Mouse (Mus musculus) lung, postnatal 10 days (tissue): ENCODE results near the gene Mtmr6.

Experiments used
- DNase-seq: peaks from one replicate; pipeline ENCODE4 v3.0.0; 2021

Mtmr6 gene

DNA sequence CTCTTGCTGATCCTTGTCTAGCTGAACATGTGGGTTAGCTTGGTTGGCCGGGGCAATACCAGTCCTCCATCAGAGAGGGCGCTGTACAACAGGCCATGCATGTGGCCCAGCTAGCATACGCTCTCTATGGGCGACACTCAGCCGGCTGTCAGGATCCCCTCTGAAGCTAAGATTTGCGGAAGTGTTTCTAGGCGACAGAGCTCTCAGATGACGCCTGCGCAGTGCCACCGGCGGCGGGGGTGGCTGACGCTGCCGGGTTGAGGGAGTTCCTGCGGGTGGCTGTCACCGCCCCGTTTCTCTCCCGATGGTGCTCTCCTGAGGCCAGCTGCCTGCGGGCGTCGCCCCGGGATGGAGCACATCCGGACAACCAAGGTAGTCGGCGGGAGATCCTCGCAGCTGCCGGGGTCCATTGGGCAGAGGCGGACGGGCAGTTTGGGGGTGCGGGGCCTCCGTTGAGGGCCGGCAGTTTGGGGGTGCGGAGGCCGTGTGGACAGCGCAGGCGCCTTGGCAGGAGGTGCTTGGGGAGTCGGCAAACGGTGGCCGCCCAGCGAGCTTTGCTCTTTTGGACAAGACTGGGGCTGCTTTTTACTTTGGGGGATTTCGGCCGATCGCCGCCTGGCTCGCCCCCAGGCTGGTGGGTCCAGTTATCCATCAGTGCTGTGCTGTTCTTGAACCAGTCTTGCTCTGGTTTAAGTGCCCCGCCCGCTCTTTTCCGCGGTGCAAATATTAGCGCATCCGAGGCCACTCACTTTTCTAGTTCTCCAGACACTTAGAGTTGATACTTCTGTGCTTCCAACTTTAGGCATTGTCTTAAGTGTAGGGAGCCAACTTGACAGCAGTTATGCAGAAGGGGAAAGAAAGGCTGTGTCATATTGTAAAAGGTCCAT is at the start of gene Mtmr6:
TSS of gene Mtmr6 (plus strand) at position 239 of the 887 bp plus-strand sequence.
- peak; percentile 96 for DNase-seq

DNA sequence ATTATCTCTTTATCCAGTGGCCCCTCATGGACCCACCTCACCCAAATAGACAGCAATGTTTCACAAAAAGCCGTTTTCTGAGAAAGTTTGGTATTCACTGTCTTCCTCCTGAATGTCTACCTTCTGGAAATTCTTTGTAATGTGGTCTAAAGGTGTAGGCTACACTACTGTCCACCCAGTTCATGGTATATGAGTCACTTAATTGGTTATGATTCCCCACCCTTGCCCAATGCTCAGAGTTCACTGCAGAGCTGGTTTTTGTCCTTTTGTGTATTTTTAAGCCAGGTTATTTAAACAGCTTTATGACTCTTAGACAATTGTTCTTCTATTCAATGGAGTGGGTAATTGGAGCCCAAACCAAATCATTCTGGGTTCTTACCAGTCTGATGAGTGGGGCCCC is 48.9 kb upstream of the Mtmr6 start:
- no peak for DNase-seq

DNA sequence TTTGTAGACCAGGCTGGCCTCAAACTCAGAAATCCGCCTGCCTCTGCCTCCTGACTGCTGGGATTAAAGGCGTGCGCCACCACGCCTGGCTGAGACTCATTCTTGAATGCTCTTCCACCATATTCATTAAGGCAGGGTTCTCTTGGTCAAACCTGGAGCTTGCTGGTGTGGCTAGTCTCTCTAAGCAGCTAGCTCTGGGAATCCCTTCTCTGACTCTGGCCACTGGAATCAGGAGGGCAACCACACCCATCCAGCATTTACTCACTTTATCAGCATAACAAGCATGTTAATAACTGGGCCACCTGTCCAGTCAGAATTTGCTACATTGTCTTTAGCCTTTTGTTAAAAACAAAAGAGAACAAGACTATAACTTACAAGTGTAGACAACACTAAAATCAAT is 47.4 kb upstream of the Mtmr6 start:
- no peak for DNase-seq

GRCm38 (mm10) chr14:60219886-60220285 is 45.1 kb upstream of the Mtmr6 start:
- no peak for DNase-seq

DNA sequence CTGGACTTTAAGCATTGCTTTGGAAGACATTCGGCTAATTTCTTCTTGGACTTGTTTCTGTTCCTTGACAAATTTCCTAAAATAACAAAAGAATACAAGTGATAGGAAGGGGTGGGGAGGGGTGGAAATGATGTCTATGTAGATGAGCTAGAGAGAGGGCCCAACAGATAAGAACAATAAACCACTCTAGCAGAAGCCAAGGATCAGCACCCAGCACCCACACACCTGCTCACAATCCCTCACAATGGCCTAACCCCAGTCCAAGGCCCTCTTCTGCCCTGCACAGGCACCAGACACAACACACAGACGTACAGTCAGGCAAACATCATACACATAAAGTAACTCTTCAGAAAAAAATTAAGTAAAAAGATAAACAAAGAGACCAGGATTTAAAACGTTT is 26.5 kb upstream of the Mtmr6 start:
- no peak for DNase-seq

DNA sequence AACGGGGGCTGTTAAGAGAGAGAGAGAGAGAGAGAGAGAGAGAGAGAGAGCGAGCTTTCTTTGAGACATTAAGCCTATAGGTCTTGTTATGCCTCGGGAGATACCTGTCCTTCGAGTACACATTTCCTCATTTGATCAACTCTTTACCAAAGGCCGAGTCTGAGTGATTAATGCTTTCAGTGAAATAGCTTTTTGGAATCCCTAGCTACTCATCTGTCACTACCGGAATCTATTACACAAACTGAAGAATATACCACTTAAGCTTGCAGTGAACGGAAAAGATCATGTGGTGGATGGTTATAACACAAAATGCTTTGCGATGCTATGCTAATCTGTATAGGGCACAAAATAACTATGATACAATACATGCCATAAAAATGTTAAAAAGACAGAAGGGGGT is 14.7 kb upstream of the Mtmr6 start:
- DNase-seq: no peak

- no peak for DNase-seq
These were observed 14.1 kb upstream of the Mtmr6 start for GRCm38 (mm10) chr14:60250879-60251278.

DNA sequence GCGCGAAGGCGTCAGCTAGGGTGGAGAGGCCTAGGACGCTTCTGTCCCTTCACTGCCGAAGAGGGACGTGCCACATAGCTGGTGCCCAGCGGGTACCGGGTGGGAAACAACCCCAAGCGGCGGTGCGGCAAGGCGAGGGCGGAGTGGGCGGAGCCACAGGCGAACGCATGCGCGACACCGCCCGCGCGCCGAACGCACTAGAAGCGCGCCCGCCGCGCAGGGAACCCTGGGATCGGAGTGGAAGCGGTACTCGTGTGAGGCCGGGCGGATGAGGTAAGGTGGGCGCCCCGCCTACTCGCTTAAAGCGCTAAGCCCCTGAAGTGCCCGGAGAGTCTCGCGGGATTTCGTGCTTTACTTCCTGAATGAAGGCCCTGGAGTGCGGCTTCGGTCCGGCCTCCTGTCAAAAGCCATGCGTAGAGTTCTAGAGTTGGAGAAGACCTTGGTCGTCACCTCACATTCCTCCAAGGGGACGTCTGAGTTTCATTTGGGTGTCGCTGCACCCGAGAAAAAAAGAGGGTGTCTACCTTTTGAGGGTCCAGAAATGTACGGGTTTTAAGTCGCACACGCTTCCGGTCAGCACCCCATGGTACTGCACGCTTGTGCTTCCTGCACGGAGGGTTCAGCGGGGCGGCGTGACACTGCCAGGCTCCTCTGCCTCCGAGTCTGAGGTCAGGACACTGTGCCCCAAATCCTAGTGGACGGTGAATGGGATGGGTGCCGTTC is 13.6 kb upstream of the Mtmr6 start, which contains the start of the genes Nupl1 and Gm49336:
TSS of gene Nupl1 (minus strand) at position 151 of the 723 bp plus-strand sequence.
TSS of gene Gm49336 (minus strand) at position 227 of the 723 bp plus-strand sequence.
- peak; percentile 99 for DNase-seq

GRCm38 (mm10) chr14:60252004-60253000 is 12.7 kb upstream of the Mtmr6 start:
- DNase-seq: peak; percentile 21

DNA sequence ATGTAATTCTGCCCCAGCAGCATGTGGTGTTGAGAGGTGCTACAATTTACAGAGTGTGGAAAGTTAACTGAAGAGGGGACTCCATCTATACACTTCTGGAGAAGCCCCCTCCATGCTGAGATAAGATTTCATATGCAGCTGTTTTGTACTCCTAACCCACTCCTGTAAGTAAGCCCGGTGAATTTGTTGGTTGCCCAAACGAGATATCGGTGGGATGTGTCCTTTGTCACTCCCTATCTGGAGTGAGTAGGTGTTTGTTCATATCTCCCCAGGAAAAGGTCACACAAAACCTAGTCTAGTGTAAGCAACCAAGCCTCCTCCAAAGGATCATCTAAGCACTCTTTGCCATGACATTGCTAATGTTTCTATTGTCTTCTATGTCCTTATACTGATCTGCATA is 11.6 kb upstream of the Mtmr6 start:
- no peak for DNase-seq

GRCm38 (mm10) chr14:60254774-60255173 is 10.3 kb upstream of the Mtmr6 start:
- DNase-seq: no peak

DNA sequence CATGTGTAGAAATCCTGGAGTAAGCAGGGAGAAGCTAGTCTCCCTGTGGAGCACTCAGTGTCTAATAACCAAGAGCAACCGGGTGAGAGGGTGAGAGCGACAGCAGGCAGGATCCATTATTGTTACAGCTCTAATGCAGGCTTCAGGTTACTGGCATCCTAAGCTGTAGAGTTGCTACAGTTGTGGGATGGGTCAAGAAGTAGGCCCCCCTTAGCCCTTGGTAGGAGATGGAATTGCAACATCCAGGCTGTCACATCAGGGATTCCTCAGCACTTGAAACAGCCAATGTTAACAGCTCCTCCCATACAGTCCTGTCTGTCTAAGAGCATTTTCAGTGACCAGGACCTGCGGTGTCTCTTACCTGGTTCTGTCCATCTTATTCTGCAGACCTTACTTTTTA is 8.7 kb upstream of the Mtmr6 start:
- DNase-seq: peak; percentile 42

- DNase-seq: no peak
These were observed 7.9 kb upstream of the Mtmr6 start for GRCm38 (mm10) chr14:60257101-60257500.

DNA sequence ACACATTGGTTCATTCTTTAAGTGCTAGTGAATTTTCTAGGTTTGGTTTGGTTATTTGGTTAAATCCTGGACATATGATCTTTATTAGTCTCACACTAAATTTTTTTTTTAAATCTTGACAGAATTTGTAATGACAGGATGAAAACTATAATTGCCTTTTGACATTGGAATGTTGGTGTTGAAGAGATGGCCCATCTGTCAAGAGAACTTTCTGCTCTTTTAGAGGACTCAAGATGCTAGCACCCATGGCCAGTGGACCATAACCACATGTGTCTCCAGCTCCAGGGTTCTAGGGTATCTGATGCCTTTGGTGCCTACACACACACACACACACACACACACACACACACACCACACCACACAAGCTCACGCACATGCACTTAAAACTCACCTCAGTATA is 7.2 kb upstream of the Mtmr6 start:
- peak; percentile 54 for DNase-seq

DNA sequence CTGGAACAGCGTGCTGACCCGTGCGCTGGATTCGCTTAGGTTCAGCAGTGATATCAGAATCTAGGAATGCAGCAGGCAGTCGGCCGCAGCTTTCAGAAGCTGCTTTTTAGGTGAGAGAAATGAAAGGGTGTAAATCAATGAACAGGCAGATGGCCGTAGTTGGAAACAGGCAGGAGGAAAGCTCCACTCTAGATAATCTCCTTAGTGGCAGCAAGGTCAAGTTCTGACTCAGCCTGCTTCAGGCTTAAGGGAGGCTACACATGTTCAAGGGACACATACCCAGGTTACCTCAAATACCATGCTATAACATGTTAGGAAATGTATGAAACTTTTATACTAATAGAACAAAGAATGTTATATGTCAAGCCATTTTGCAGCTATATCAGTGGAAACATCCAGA is 2.7 kb upstream of the Mtmr6 start:
- DNase-seq: no peak

- no peak for DNase-seq
These were observed 4.3 kb downstream of the Mtmr6 start for GRCm38 (mm10) chr14:60269333-60269732.

- DNase-seq: no peak
These were observed 8.3 kb downstream of the Mtmr6 start for GRCm38 (mm10) chr14:60273346-60273745.

DNA sequence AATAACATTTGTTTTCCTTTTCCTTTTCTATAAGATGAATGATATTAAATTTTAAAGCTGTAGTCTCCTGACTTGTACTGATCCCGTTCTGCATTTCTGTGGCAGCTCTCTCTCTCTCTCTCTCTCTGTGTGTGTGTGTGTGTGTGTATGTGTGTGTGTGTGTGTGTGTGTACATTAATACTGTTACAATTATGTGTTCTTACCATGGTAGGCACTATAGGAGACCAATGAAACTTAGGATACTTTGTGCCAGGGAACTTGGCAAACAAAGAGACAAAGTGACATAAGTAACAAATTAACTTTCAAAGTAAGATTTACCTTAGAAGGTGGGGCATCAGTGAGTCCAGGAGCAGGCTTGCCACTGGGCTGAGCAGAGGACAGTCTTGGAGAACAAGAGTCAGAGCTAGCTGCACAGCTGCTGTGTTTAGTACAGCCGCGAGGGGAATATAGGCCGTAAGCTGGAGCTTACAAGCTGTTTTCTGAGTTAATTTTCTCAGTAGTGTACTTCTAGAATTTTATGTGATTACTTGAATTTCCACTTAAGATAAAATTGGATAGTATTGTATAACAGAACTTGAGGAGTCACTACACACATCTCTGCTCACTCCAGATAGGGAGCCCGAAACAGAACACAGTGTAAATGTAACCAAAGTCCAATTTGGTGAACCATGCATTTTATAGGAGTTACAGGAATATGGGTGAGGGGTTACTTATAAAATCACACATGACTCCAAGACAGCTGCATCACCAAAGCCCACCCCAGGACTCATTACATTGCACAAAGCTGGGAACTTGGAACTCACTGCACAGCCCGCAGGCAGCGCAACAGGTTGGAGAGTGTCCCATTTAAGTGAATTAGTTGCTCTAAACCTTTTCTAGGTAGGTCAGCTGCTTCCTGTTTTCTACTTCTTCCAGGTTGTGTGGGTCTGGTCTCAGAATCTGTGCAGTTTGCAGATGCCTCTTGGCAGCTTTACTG is 10.6 kb downstream of the Mtmr6 start:
- no peak for DNase-seq

GRCm38 (mm10) chr14:60286194-60286863 is 21.3 kb downstream of the Mtmr6 start:
- no peak for DNase-seq

DNA sequence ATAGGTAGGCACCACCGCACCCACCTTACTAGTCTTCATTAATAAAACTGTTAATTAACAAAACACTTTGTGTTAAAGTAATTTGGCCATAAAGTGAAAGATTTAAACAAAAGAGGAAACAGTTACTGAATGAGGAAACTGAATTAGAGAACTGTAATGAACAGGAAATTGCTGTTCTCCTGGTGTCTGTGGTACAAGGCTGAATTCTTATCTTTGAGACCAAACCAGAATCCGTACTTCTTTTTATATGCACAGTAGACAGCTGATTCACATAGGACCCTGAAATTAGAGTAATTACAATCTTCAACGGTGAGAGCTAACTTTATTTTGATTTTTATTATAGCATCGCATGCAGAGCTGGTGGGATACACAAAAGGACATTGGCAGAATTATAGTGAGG is 25.3 kb downstream of the Mtmr6 start:
- no peak for DNase-seq

GRCm38 (mm10) chr14:60295531-60295930 is 30.5 kb downstream of the Mtmr6 start:
- DNase-seq: no peak
